Mouse (Mus musculus) neural tube, embryonic 12.5 days (tissue): ENCODE results near the gene Trh. TPM values are rescaled to one million over a fixed set of nuclear protein-coding genes. Genes with fewer than 3 reads are reported as not detected.

Experiments used
- ATAC-seq: fragments of 200-750 bp; cut with Nextera tagmentation; 2 replicates; pipeline ENCODE4 v1.8.0; 2017; ENCODE audit warnings: low read depth, mild to moderate bottlenecking, moderate TSS enrichment, moderate library complexity; ENCODE audit not compliant: low FRiP score
- H3K27ac ChIP-seq: fragments of 300-500 bp; sonication (generic); 2 replicates; pipeline ENCODE4 v1.5.1; 2016
- H3K27me3 ChIP-seq: fragments of 300-500 bp; sonication (generic); replicated peaks from 2 replicates; pipeline ENCODE4 v1.6.1; 2016; ENCODE audit warnings: mild to moderate bottlenecking
- H3K36me3 ChIP-seq: fragments of 300-500 bp; sonication (generic); 2 replicates; pipeline ENCODE4 v1.6.1; 2016; ENCODE audit warnings: mild to moderate bottlenecking
- H3K4me1 ChIP-seq: fragments of 300-500 bp; sonication (generic); 2 replicates; pipeline ENCODE4 v1.6.1; 2016
- H3K4me2 ChIP-seq: fragments of 300-500 bp; sonication (generic); replicated peaks from 2 replicates; pipeline ENCODE4 v1.6.1; 2016; ENCODE audit warnings: mild to moderate bottlenecking
- H3K4me3 ChIP-seq: fragments of 300-500 bp; sonication (generic); 2 replicates; pipeline ENCODE4 v1.5.1; 2016
- H3K9ac ChIP-seq: fragments of 300-500 bp; sonication (generic); 2 replicates; pipeline ENCODE4 v1.6.1; 2016; ENCODE audit warnings: mild to moderate bottlenecking
- H3K9me3 ChIP-seq: fragments of 300-500 bp; sonication (generic); 2 replicates; pipeline ENCODE4 v1.6.1; 2016; ENCODE audit warnings: mild to moderate bottlenecking
- WGBS: fragments of 180-500 bp; shearing (Covaris S2); methylation state at CpG from one replicate; pipeline ENCODE4 v1.1.7; 2016; 5-methylcytosine and 5-hydroxymethylcytosine counted together
- polyA plus RNA-seq: library from polyadenylated mRNA; unstranded; fragments of >200 nt; fragmentation: Nextera tagmentation; extraction: Ambion mirVana; gene quantifications from 2 replicates; pipeline ENCODE4 v1.2.1, GENCODE M21; 2016

Trh gene
- polyA plus RNA-seq, 1 experiment from 2014 or later, result 0.41 TPM

DNA sequence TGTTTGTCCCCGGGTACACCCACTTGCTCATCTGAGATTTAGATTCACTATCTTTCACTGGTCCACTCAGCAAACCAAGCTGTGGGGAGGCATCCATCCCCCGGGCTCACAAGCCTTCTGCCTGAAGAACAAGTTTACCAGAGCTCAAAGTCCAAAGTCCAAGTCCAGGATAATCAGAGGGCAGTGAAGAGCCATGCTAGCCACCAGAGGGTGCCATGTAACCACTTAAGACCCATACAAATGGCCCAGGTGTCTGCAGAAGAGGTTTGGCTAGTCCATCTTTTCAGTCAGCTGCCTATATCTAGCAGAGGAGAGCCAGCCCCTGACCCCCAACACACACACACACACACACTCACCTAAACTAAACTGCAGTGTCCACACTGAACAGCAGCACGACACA is 25.0 kb downstream of the Trh start:
- Histone ChIP-seq H3K4me3 (no peak overlapping the region), H3K27me3 (no peaks in the 10 kb centered on the region), H3K9me3 (no peaks in the 10 kb centered on the region), H3K9ac (no peak overlapping the region), H3K27ac (no peak overlapping the region), H3K36me3 (no peaks in the 10 kb centered on the region), H3K4me1 (no peaks in the 10 kb centered on the region), H3K4me2 (no peak overlapping the region)
- ATAC-seq, result no peak
- 39% methylated on average over 3 of the region's 3 CpGs for WGBS

GRCm38 (mm10) chr6:92214773-92215449 is 29.5 kb downstream of the Trh start, which contains the start of gene Rbsn:
Gene Rbsn, minus strand, starts transcription at chr6:92214925.
- ATAC-seq, result peak; percentile 95
- H3K27ac ChIP-seq, result peak within 1 kb of the TSS; percentile 71; the same call in 1 of the 2 replicates
- H3K9ac ChIP-seq, result peak within 1 kb of the TSS; percentile 90
- H3K9me3 ChIP-seq, result no peaks in the 10 kb centered on the region
- H3K4me1 ChIP-seq, result peaks cover 8% of the 10 kb centered on the region
- peak within 1 kb of the TSS; percentile 91 for H3K4me3 ChIP-seq
- 11% methylated on average over 35 of the region's 35 CpGs for WGBS
- peaks cover 5% of the 10 kb centered on the region; the same call in 1 of the 2 replicates for H3K36me3 ChIP-seq
- no peaks in the 10 kb centered on the region for H3K27me3 ChIP-seq
- peak within 1 kb of the TSS; percentile 93 for H3K4me2 ChIP-seq

DNA sequence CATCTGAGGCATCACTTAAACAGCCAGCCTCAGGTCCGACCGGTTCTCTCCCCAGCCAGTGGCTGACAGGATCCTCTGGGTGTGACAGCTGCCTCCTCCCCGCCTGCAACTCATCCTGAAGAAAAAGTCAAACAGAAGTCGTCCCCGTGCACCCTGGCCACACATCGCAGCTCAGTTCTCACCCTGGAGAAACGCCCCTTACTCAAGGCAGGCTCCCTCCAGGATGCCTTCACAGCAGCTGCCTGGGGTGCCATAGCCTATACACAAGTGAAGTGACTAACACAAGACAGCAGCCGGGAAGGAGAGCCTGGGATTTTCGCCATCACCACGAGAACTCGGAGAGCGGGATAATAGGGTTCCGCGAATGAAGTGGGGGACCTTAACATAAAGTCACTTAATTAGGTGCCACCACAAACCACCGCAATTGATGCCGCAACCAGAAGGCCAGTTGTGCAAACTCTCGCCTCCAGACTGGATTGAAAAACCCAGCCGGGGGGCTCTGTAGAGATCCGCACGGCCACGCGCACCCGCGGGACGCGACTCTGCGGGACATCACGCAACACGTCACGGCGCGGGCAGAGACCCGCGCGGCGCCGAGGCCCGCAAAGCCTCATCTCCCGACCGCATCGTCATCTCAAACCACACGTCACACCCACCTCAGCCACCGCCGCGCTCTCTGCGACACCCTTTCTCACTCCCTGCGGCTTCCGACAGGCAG is 30.2 kb downstream of the Trh start:
- 1% methylated on average over 48 of the region's 48 CpGs for WGBS

GRCm38 (mm10) chr6:92199414-92199813 is 45.0 kb downstream of the Trh start:
- Histone ChIP-seq H3K4me2 (no peak overlapping the region), H3K9ac (no peak overlapping the region), H3K4me3 (no peak overlapping the region), H3K9me3 (no peaks in the 10 kb centered on the region), H3K36me3 (peaks cover 66% of the 10 kb centered on the region), H3K27ac (no peak overlapping the region), H3K27me3 (no peaks in the 10 kb centered on the region), H3K4me1 (no peaks in the 10 kb centered on the region)
- WGBS, result 95% methylated on average over 8 of the region's 8 CpGs
- ATAC-seq, result no peak

More for the DNA sequence above, 30.2 kb downstream of the Trh start:
- H3K4me3 ChIP-seq, result peak overlapping the region; percentile 91
- H3K9me3 ChIP-seq, result no peaks in the 10 kb centered on the region
- ATAC-seq, result peak; percentile 83
- peak overlapping the region; percentile 71; the same call in 1 of the 2 replicates for H3K27ac ChIP-seq
- H3K4me2 ChIP-seq, result peak overlapping the region; percentile 93
- peaks cover 5% of the 10 kb centered on the region; the same call in 1 of the 2 replicates for H3K36me3 ChIP-seq
- H3K27me3 ChIP-seq, result no peaks in the 10 kb centered on the region
- peak overlapping the region; percentile 90 for H3K9ac ChIP-seq
- H3K4me1 ChIP-seq, result peaks cover 8% of the 10 kb centered on the region

Other genes starting within 250 kb of the Trh start
- 30.4 and 31.4 TPM in 2 replicates for gene Nr2c2, start 153.3 kb downstream of the Trh start, polyA plus RNA-seq
- gene Mrps25, start 60.6 kb downstream of the Trh start, polyA plus RNA-seq, result 70.0 and 70.6 TPM in 2 replicates
- 36.0 and 36.4 TPM in 2 replicates for gene Rbsn, start 29.7 kb downstream of the Trh start, polyA plus RNA-seq